Mouse (Mus musculus): ENCODE measurements around the gene Srebf1.

DNA sequence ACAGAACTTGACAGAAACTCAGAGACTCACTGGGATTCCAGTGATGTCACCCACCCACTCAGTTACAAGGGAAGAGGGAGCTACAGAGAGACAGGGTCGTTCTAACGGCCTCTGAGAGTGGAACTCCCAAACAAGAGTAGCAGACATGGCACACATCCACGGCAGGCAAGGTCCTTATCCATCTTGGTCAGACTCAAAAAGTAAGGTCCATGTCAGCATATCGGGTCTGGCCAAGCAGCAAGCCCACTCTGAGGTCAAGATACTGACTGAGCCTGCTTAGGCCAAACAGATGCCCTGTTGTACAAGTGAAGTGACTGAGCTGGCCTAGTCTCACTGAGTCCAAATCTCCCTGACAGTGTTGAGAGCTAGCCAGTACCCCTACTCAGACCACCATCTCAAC, 13.7 kb downstream of the Srebf1 start:
- TF ChIP-seq CTCF (IDR thresholded peaks at IDR 0.05; ENCODE audit: low read depth, low read length), result no peak
- TF ChIP-seq POLR2A (IDR thresholded peaks at IDR 0.05; ENCODE audit: extremely low read depth, insufficient read depth, low read length), result no peak

All from liver, adult 2 months (tissue).